Mouse (Mus musculus) cerebellum, postnatal 4 days (tissue): Measurements from ENCODE around the gene Olfr116.

Source experiments
- DNase-seq, 2 experiments: peaks; one replicate each; pipeline ENCODE4 v3.0.0; 2022; ENCODE audit warnings: low spot score in 2 of 2, mixed read lengths in 1 of 2

Olfr116 gene

GRCm38 (mm10) chr17:37627009-37627408, at the start of gene Olfr116, which contains the start of gene Olfr115:
Gene Olfr116, minus strand, starts transcription at chr17:37627199.
Gene Olfr115, minus strand, starts transcription at chr17:37627109.
- DNase-seq: no peak

DNA sequence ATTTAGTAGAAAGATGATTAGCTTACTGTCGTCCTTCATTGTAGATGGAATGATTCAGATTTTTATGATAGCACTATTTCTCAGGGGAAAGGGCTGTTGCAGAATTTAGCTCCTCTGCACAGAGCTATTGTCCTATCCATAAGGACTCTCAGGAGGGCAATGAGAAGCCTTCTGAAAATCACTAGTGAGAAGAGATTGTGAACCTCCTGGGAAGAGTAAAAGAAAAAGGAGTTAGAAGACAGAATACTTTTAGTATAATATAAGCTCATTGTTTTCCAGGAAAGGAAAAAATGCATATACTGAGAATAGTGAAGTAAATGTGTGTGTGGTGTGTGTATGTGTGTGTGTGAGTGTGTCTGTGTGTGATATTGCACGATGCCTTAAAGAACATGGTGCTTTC, 39.7 kb upstream of the Olfr116 start, which contains the start of gene Olfr118:
Gene Olfr118 (plus strand): TSS at position 301 of the 400 bp plus-strand sequence.
- DNase-seq: no peak

GRCm38 (mm10) chr17:37663682-37664081, 36.7 kb upstream of the Olfr116 start, which contains the start of gene Olfr117:
Gene Olfr117, minus strand, starts transcription at chr17:37663782.
- no peak for DNase-seq

DNA sequence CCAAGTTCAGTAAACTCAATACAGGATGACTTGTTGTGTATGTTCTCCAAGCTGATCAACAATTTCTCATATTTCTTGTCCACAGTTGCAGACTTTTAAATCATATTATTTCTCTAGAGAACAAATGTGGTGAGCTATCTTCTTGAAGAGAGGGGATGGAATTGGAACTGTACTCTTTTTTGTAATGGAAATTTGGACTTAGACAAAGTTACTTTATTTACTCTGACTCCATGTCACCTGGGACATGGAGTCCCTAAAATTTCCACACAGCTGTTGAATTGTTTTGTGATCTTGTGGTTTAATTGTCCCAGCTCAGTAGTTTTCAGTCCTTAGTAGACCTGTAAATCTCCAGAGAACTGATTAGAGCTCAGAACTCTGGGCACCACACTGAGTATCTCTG, 34.4 kb downstream of the Olfr116 start, which contains the start of gene Olfr114:
Gene Olfr114 (minus strand): TSS at position 101 of the 400 bp plus-strand sequence.
- DNase-seq: no peak

DNA sequence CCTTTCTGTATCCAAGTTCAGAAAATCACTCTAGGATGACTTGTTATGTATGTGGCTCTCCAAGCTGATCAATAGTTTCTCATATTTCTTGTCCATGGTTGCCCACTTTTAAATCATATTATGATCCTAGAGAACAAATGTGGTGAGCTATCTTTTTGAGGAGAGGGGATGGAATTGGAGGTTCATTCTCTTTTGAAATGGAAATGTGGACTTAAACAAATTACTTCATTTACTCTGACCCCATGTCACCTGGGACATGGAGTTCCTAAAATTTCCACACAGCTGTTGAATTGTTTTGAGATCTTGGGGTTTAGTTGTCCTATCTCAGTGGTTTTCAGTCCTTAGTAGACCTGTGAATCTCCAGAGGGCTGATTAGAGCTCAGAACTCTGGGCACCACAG, 49.4 kb downstream of the Olfr116 start, which contains the start of gene Olfr113:
Gene Olfr113 (minus strand): TSS at position 101 of the 400 bp plus-strand sequence.
- DNase-seq: no peak
